Mouse (Mus musculus) neutrophil, adult 5-6 weeks (primary cell): ENCODE data around the gene Spag16. TPM values are rescaled to one million over a fixed set of nuclear protein-coding genes. Genes with fewer than 3 reads are reported as not detected.

Source experiments
- ATAC-seq: fragments of 151-379, 151-347 bp; 2 replicates; pipeline ENCODE4 v1.8.0; 2017; ENCODE audit warnings: mild to moderate bottlenecking, moderate TSS enrichment; ENCODE audit not compliant: insufficient number of reproducible peaks, poor library complexity, low FRiP score, severe bottlenecking; ENCODE audit errors: extremely low read depth
- total RNA-seq: library from RNA; stranded (forward); fragments of 200-1000 nt; gene quantifications from 2 replicates; pipeline ENCODE4 v1.2.3, GENCODE M21; 2017

Gene Spag16
- total RNA-seq, 1 experiment from 2014 or later = not detected

- ATAC-seq = no peak
Observed at GRCm38 (mm10) chr1:70351371-70351770, 524.6 kb downstream of the Spag16 start.

- no peak for ATAC-seq
Observed at GRCm38 (mm10) chr1:70354014-70354413, 527.2 kb downstream of the Spag16 start.

- no peak for ATAC-seq
Observed at GRCm38 (mm10) chr1:70371721-70372120, 545.0 kb downstream of the Spag16 start.

GRCm38 (mm10) chr1:70380096-70380495, 553.3 kb downstream of the Spag16 start:
- ATAC-seq = no peak

GRCm38 (mm10) chr1:70442209-70443080, 615.7 kb downstream of the Spag16 start:
- ATAC-seq = no peak

GRCm38 (mm10) chr1:70479864-70480263, 653.1 kb downstream of the Spag16 start:
- no peak for ATAC-seq

GRCm38 (mm10) chr1:70518918-70519317, 692.1 kb downstream of the Spag16 start:
- no peak for ATAC-seq

GRCm38 (mm10) chr1:70527134-70527533, 700.4 kb downstream of the Spag16 start:
- ATAC-seq = no peak

- ATAC-seq = no peak
Observed at GRCm38 (mm10) chr1:70529771-70530170, 703.0 kb downstream of the Spag16 start.

GRCm38 (mm10) chr1:70551839-70552238, 725.1 kb downstream of the Spag16 start:
- ATAC-seq = no peak

GRCm38 (mm10) chr1:70621805-70622204, 795.0 kb downstream of the Spag16 start:
- ATAC-seq = no peak

- ATAC-seq = no peak
Observed at GRCm38 (mm10) chr1:70624803-70625460, 798.2 kb downstream of the Spag16 start.

GRCm38 (mm10) chr1:70652719-70653118, 825.9 kb downstream of the Spag16 start:
- no peak for ATAC-seq

GRCm38 (mm10) chr1:70692529-70692928, 865.8 kb downstream of the Spag16 start:
- no peak for ATAC-seq

- no peak for ATAC-seq
Observed at GRCm38 (mm10) chr1:70700270-70700669, 873.5 kb downstream of the Spag16 start.

- no peak for ATAC-seq
Observed at GRCm38 (mm10) chr1:70703934-70704333, 877.2 kb downstream of the Spag16 start.

- no peak for ATAC-seq
Observed at GRCm38 (mm10) chr1:70705821-70706220, 879.1 kb downstream of the Spag16 start.

- ATAC-seq = no peak
Observed at GRCm38 (mm10) chr1:70725045-70725444, 898.3 kb downstream of the Spag16 start.

GRCm38 (mm10) chr1:70725655-70726066, 898.9 kb downstream of the Spag16 start, which contains the start of gene Vwc2l:
Vwc2l (plus strand) TSS chr1:70725715.
- no peak for ATAC-seq
